Mouse (Mus musculus) cortical plate, adult 2 months (tissue): ENCODE measurements around the gene Myo3a. TPM values are rescaled to one million over a fixed set of nuclear protein-coding genes. Genes with fewer than 3 reads are reported as not detected.
A peak's percentile ranks its signal among the peaks of the same experiment; 100 is the strongest.

Experiments
- H3K27ac ChIP-seq: fragments of 200-500 bp; 2 replicates; pipeline ENCODE4 v1.5.1; 2012; ENCODE audit warnings: low read length, control low read depth, inconsistent platforms; ENCODE audit not compliant: insufficient read depth
- H3K4me1 ChIP-seq: fragments of 200-500 bp; 2 replicates; pipeline ENCODE4 v1.6.1; 2011; ENCODE audit warnings: low read length; ENCODE audit not compliant: control insufficient read depth, insufficient read depth
- H3K4me3 ChIP-seq: fragments of 200-500 bp; 2 replicates; pipeline ENCODE4 v1.5.1; 2011; ENCODE audit warnings: mild to moderate bottlenecking, low read length, control low read depth; ENCODE audit not compliant: insufficient read depth
- CTCF ChIP-seq: fragments of 200-500 bp; IDR thresholded peaks from 2 replicates; pipeline ENCODE4 v1.5.1; 2011; ENCODE audit warnings: mild to moderate bottlenecking, control low read depth, low read length; ENCODE audit not compliant: insufficient read depth; ENCODE audit errors: extremely low read depth
- POLR2A ChIP-seq: fragments of 200-500 bp; IDR thresholded peaks from 2 replicates; pipeline ENCODE4 v1.6.1; 2011; ENCODE audit warnings: mild to moderate bottlenecking, low read length, control low read depth; ENCODE audit not compliant: insufficient read depth; ENCODE audit errors: extremely low read depth
- polyA plus RNA-seq: library from polyadenylated mRNA; depleted of rRNA; stranded (reverse); fragments of >200 nt; gene quantifications from 2 replicates; pipeline ENCODE4 v1.2.3, GENCODE M21; 2012

Myo3a gene
- polyA plus RNA-seq, 1 experiment: 0.06 TPM

DNA sequence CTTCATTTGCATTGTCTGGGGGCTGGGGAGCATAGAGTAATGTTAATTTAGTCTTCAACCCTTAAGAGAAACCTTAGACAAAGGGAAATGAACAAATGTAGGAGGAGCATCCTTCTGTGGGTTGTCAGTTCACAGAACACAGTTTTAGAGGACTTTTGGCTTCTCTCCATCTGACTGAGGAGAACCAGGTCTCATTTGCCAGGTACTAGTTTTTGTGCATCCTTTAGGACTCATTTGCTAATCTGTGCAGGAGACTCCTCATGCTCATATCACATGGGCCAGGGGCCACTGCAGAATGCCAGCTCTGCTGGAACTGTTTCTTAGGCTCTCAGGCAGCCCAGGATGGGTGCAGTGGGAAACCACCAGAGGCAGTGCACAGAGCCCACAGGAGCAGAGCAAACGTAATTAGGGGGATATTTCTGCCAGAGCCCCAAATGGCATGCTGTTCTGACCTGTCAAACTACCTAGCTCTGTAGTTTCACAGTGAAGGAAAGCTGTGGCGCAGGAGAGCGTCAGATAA lies 399.9 kb downstream of the Myo3a start:
- TF ChIP-seq CTCF (no peak), POLR2A (no peak)
- H3K4me3 ChIP-seq: peak overlapping the region; percentile 16; the same call in 1 of the 2 replicates

DNA sequence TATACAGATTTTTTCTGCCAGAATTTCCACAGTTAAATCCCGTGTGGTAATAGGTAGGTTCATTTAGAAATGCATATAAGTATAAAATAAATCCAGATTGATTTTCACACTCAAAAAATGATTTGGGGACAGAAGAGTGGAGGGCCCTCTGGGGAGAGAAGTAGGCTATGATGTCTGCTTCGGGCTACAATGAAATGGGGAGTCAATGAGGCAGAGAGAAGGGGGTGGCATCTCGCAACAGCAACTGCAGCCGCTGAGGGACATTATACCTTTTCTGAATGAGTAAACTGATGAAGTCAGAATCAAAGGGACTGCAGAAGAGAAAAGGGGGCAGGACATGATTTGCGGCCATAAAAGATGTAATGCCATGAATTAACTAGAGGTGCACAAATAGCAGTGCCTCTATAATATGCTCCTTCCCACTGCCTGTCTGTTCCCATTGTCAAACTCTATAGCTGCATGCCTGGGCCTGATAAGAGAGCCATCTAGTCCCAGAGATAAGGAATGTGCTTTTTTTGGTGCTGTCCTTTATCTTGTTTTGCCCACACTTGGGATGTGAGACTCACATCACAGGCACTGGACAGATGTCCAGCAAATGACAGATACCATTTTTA lies 400.6 kb downstream of the Myo3a start:
- Histone ChIP-seq H3K4me1 (no peaks in the 10 kb centered on the region), H3K4me3 (no peak overlapping the region; the same call in 1 of the 2 replicates), H3K27ac (no peak overlapping the region)
- TF ChIP-seq CTCF: no peak
- TF ChIP-seq POLR2A: no peak

More for the DNA sequence above, 399.9 kb downstream of the Myo3a start:
- H3K27ac ChIP-seq: no peak overlapping the region
- H3K4me1 ChIP-seq: no peaks in the 10 kb centered on the region

DNA sequence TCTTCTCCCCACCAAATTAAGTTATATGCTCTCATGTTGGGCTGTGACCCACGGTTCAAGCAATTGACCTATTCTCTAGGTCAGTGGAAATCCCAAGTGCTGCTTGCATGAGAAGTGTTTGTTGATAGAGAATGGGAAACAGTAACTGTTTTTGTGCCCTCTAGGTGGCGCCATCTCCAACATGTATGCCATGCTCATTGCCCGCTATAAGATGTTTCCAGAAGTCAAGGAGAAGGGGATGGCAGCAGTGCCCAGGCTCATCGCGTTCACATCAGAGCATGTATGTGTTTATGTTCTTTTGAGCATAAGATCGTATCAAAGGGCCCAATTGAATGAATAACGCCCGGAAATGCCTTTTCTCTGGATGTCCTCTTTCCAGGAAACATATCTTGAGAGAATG lies 407.5 kb downstream of the Myo3a start:
- Histone ChIP-seq H3K4me3 (no peak overlapping the region), H3K4me1 (no peaks in the 10 kb centered on the region), H3K27ac (no peak overlapping the region)
- TF ChIP-seq POLR2A (no peak), CTCF (peak; percentile 32; the same call in 1 of the 2 replicates)

DNA sequence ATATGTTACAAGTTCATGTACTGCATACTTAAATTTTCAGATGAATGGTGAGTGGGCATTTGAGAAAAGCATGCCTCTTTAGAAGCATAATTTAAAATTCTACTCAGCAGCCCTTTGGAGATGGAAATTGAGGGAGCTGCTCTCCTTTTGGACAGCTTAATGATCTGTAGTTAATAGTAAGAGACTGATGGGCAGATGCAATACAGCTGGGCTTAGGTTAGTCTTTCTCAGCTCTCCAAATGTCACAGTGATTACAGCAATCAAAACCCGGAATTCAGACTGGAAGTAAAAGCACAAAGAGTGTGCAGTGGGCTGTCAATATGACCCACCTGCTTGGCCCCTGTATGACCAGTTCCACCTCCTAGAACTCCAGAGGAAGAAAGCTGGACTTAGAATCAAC lies 418.8 kb downstream of the Myo3a start:
- TF ChIP-seq POLR2A (no peak), CTCF (no peak)
- H3K4me1 ChIP-seq: no peaks in the 10 kb centered on the region
- no peak overlapping the region for H3K27ac ChIP-seq
- H3K4me3 ChIP-seq: no peak overlapping the region

DNA sequence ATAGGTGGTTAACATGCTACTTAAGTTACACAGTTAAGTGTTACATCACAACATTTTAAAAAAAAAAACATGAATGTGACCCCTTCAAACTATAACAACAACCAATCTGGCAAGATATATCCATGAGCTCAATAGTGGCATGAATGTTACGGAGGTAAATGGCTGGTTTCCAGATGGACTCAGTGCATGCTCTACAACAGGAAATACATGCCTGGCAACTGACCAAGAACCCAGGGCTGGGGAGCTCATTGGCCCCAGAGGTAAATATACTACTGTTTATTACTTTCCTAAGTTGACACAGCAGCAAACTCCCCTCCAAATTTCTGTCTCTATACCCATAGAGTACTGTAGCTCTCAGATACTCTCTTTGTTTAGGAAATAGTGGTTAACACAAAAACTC lies 421.1 kb downstream of the Myo3a start:
- Histone ChIP-seq H3K27ac (no peak overlapping the region), H3K4me3 (no peak overlapping the region), H3K4me1 (no peaks in the 10 kb centered on the region)
- no peak for TF ChIP-seq CTCF
- TF ChIP-seq POLR2A: no peak

DNA sequence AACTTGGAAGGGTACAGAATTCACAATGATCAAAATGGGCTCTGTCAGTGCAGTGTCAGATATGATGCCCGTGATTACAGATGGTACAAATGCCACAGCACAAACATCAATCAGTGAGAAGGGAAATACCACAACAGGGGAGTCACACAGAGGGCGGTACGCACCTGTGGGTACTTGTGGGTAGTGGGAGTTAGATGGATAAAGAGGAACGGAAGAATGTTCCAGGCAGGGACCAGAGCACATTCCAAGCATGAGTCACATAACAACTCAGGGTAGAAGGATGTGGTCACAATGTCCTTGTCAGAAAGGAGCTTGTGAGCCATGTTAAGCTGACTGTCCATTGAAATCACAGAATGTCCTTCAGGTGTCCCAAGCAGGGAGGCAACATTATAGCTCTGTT lies 424.5 kb downstream of the Myo3a start:
- H3K4me3 ChIP-seq: no peak overlapping the region
- no peak for TF ChIP-seq POLR2A
- no peak for TF ChIP-seq CTCF
- no peaks in the 10 kb centered on the region for H3K4me1 ChIP-seq
- no peak overlapping the region for H3K27ac ChIP-seq

DNA sequence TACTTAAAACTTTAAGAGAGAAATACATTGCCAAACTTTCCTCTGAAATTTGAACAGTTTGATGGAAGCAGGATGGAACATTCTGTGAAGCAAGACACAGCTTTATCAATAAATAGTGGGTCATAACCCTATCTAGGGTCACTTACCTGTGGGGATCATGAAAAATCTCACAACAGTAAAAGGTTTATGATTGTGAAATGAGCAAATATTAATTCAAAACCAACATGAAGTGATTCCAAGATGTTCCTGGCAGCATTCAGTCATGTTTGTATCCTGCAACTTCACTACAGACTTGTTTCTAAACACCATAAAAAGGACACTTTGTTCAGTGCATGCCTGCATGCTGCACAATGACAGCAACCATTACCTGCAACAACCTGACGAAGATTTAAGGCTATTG lies 436.4 kb downstream of the Myo3a start:
- no peaks in the 10 kb centered on the region for H3K4me1 ChIP-seq
- no peak overlapping the region for H3K4me3 ChIP-seq
- H3K27ac ChIP-seq: no peak overlapping the region
- no peak for TF ChIP-seq POLR2A
- no peak for TF ChIP-seq CTCF
